Mouse (Mus musculus) left cerebral cortex, postnatal 14 days (tissue): ENCODE measurements at regions not wholly inside any gene's neighbourhood (a gene's known extent, or its start where the extent isn't known, plus 50 kb on each side); places are given as distances from the start of the nearest gene placed in this dataset.
"Not testable (repeated sequence)": the region's sequence is repeated elsewhere in the genome, so short reads cannot be mapped to it uniquely, and the experiment has no call there.

ENCODE experiments used
- DNase-seq, 2 experiments: peaks; one replicate each; pipeline ENCODE4 v3.0.0; 2021 to 2022; ENCODE audit warnings: low spot score in 2 of 2, mixed read lengths in 1 of 2
- intact Hi-C: fragments of 180-260 bp; cut with DNase I; formaldehyde crosslinking; loops from one replicate; pipeline ENCODE4 v1.15.1; 2025

GRCm38 (mm10) chr1:102062268-102062667 lies 2289.7 kb downstream of the Cntnap5b start:
- no peak for DNase-seq
- intact Hi-C loops = no loop called here

- intact Hi-C loops = no loop called here
- no peak for DNase-seq
These were observed 2333.1 kb downstream of the Cntnap5b start for GRCm38 (mm10) chr1:102105658-102106057.

GRCm38 (mm10) chr1:102139021-102139420 lies 2366.5 kb downstream of the Cntnap5b start:
- DNase-seq = no peak
- intact Hi-C loops = no loop called here

GRCm38 (mm10) chr1:102146368-102146767 lies 2373.8 kb downstream of the Cntnap5b start:
- peak; percentile 14 to 15 for DNase-seq
- intact Hi-C loops = no loop called here

- intact Hi-C loops = no loop called here
- DNase-seq = no peak
These were observed 2394.1 kb downstream of the Cntnap5b start for GRCm38 (mm10) chr1:102166649-102167048.

- no peak for DNase-seq
- intact Hi-C loops = no loop called here
These were observed 2398.2 kb downstream of the Cntnap5b start for GRCm38 (mm10) chr1:102170566-102171286.

- intact Hi-C loops = no loop called here
- no peak for DNase-seq
These were observed 2413.4 kb downstream of the Cntnap5b start for GRCm38 (mm10) chr1:102185925-102186324.

GRCm38 (mm10) chr1:102235473-102235872 lies 2462.9 kb downstream of the Cntnap5b start:
- no peak for DNase-seq
- intact Hi-C loops = no loop called here

- intact Hi-C loops, DNase-seq: not testable (repeated sequence)
These were observed 2490.7 kb downstream of the Cntnap5b start for GRCm38 (mm10) chr1:102263126-102263860.

- intact Hi-C loops, DNase-seq: not testable (repeated sequence)
These were observed 2491.9 kb downstream of the Cntnap5b start for GRCm38 (mm10) chr1:102264457-102264856.

- intact Hi-C loops = no loop called here
- no peak for DNase-seq
These were observed 2493.9 kb upstream of the Cdh20 start for GRCm38 (mm10) chr1:102274456-102274855.

GRCm38 (mm10) chr1:102288288-102288687 lies 2480.0 kb upstream of the Cdh20 start:
- intact Hi-C loops = no loop called here
- no peak for DNase-seq

- no peak for DNase-seq
- intact Hi-C loops = no loop called here
These were observed 2464.8 kb upstream of the Cdh20 start for GRCm38 (mm10) chr1:102303526-102303925.

- DNase-seq = peak in 1 of 2 experiments; percentile 18
- intact Hi-C loops = no loop called here
These were observed 2415.2 kb upstream of the Cdh20 start for GRCm38 (mm10) chr1:102353136-102353535.

GRCm38 (mm10) chr1:102357911-102358310 lies 2410.4 kb upstream of the Cdh20 start:
- intact Hi-C loops, DNase-seq: not testable (repeated sequence)

- peak; percentile 5 to 13 for DNase-seq
- intact Hi-C loops = no loop called here
These were observed 2389.7 kb upstream of the Cdh20 start for GRCm38 (mm10) chr1:102378613-102379012.
